Mouse (Mus musculus): ENCODE results near the gene Ppp1r16b. TPM values are rescaled to one million over a fixed set of nuclear protein-coding genes. Genes with fewer than 3 reads are reported as not detected.
A peak's percentile ranks its signal among the peaks of the same experiment; 100 is the strongest.

Gene Ppp1r16b
- total RNA-seq (2014; fragmentation: Nextera tagmentation) (0.21 TPM in 1 of 2 replicates, not detected in the other), total RNA-seq (2017) (0.31 TPM in 1 of 2 replicates, not detected in the other)

GRCm38 (mm10) chr2:158665098-158665497 lies at the start of gene Ppp1r16b:
Gene Ppp1r16b, plus strand, starts transcription at chr2:158665398.
- no peak for ATAC-seq (replicated peaks; ENCODE audit: poor library complexity, severe bottlenecking)

DNA sequence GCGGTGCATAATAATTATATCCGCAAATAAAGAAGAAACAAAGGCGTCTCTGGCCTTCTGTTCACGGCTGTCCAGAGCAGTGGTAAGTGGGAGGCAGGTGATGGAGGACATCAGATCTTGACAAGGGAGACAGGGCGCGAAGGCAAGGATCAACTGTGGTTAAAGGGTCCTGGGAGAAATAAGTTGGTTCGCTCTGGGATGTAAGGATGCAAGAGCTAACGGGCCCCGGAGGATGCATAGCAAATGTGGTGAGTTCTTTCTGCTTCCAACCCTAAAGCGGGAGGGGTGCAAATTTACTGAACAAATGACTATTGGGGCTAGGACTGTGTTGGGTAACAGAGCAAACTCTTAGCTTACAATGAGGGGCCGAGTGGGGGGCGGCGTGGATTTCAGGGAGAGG lies 49.5 kb upstream of the Ppp1r16b start:
- ATAC-seq (replicated peaks; ENCODE audit: poor library complexity, severe bottlenecking) = no peak

GRCm38 (mm10) chr2:158616296-158616695 lies 48.9 kb upstream of the Ppp1r16b start:
- ATAC-seq (replicated peaks; ENCODE audit: poor library complexity, severe bottlenecking) = no peak

DNA sequence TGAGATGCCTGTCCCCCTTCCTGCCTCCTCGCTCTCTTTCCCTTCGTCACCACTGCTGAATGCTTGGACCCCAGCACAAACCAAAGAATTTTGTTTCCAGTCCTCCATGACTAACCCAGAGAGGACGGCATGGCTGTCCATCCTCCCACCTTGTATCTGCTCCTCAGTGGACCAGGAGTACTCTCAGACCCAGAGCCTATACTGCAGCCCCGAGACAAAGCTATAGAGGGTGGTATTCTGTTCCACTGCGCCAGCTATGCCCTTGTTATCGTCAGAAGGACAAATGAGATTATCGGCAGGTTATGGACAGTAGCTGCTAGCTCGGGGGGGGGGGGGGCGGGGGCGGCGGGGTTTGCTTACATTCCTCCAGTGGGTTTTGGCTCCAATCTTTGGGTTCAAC lies 48.4 kb upstream of the Ppp1r16b start:
- no peak for ATAC-seq (replicated peaks; ENCODE audit: poor library complexity, severe bottlenecking)

- ATAC-seq (replicated peaks; ENCODE audit: poor library complexity, severe bottlenecking) = peak; percentile 96
These were observed 40.4 kb upstream of the Ppp1r16b start, which contains the start of gene Actr5 for GRCm38 (mm10) chr2:158624718-158625222. Gene Actr5, plus strand, starts transcription at chr2:158624888.

DNA sequence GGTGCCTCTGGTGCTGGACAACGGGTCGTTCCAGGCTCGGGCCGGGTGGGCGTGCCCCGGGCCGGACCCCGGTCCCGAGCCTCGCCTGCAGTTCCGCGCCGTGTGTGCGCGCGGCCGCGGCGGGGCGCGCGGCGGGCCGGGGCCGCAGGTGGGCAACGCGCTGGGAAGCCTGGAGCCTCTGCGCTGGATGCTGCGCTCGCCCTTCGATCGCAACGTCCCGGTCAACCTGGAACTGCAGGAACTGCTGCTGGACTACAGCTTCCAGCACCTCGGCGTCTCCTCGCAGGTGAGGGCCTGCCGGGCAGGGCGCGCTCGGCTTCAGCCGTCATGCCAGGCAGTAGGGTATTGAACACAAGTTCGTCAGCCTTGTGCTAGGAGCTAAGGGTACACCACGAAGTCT lies 40.0 kb upstream of the Ppp1r16b start:
- no peak for ATAC-seq (replicated peaks; ENCODE audit: poor library complexity, severe bottlenecking)

GRCm38 (mm10) chr2:158625697-158626096 lies 39.5 kb upstream of the Ppp1r16b start:
- ATAC-seq (replicated peaks; ENCODE audit: poor library complexity, severe bottlenecking) = no peak

- ATAC-seq (replicated peaks; ENCODE audit: poor library complexity, severe bottlenecking) = no peak
These were observed 36.3 kb upstream of the Ppp1r16b start for GRCm38 (mm10) chr2:158628858-158629257.

DNA sequence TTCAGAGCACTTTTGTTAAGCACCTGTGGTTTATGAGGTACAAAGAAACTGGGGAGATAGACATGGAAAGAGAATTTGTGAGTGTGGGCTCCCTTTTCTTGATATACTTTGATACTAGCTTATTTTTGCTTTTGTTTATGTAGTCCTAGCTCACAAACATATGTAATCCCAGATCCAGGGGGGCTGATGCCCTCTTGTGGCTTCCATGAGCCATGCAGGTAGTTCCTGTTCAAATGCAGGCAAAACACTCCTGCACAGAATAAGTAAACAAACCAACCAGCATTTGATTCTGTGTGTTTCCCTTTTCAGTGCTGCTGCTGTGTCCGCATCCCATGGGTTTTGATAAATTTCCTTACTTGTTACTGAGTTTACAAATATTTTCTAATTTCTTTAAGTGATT lies 35.8 kb upstream of the Ppp1r16b start:
- ATAC-seq (replicated peaks; ENCODE audit: poor library complexity, severe bottlenecking) = no peak

DNA sequence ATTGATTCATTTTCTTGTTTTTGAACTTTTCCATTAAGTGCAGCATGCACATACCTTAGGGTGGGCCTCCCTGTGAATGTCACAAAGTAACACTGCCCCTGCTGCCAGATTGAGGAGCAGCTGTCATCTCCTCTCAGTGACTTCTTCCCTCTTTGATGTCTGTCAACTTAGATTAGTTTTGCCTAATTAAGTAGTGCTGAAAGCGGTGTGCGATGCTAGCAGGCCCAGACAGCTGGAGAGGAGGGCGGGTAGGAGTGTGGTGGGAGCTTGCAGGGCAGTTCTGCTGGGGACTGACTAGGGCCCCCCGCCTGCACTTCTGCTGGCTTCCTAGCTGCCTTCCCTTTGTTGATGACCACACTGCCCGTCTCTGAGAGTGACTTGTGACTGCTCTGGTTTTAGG lies 33.3 kb upstream of the Ppp1r16b start:
- ATAC-seq (replicated peaks; ENCODE audit: poor library complexity, severe bottlenecking) = no peak

- peak; percentile 88 for ATAC-seq (replicated peaks; ENCODE audit: poor library complexity, severe bottlenecking)
These were observed 23.3 kb upstream of the Ppp1r16b start for GRCm38 (mm10) chr2:158641869-158642268.

DNA sequence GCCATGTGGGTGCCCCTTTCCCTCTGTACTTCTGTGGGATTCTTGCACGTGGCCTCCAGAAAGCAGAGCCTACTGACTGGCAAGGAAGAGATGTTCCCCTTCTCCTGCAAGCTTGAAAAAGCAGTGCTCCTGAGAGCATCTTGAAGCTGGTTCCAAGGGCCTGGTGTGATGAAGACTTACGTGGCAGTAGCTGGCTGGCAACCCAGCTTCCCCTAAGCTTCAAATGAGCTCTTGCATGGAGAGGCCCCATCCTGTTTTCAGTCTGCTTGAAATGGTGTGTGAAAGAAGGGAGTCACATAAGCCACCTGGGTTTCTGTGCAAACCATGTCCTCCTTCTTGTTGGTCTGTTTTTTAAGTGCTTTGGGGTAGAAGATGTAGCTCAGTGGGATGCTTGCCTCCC lies 22.6 kb upstream of the Ppp1r16b start:
- ATAC-seq (replicated peaks; ENCODE audit: poor library complexity, severe bottlenecking) = no peak

DNA sequence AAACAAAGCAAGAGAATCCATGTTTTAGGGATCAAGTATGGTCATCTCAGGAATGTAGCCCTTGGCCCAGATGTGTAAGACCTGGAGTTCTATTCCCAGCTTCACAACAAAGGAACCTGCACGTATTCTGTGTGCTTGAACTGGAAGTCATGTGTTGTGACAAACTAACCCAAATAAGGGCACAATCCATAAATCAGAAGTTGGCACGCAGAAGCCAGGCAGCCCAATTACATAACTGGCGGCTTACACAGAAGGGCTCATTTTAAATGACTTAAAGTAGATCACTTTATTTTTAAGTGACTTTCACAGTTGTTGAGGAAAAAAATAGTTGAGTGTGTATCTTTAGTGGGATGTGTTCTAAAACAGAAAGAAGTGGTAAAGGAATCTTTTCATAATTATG lies 21.4 kb upstream of the Ppp1r16b start:
- ATAC-seq (replicated peaks; ENCODE audit: poor library complexity, severe bottlenecking) = no peak

DNA sequence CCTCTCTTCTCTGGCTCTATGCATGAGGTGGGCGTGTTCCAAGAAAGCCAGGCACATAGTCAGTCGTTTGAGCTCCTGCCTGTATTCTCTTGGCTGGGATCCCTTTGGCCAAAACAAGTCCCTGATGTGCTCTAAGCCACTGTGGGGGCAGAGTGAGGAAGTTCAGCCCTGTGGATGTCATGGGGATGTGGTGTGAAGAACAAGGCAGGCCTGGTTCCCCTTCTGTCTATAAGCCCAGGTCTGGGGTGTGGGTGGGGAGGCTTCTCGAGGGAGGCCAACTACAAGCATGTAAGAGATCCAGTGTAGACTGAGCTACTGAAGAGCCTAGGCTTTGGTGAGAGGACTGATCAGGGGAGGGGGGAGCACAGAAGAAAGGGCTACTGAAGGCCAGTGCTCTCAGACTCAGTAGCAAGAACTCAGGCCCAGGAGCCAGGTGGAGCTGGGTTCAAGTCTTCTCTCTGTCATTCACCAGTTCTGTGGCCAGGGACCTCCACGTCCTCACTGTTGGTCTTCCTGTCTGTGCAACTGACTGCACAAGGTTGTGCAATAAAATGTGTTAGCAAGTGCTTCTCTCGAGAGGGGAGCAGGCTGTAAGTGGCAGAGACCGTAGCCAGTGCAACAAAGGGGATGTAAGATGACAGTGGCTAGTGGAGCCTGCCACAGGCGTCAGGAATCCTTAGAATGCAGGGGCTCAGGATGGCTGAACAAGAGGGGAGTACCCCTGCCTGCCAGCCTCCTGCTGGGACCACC lies 13.9 kb upstream of the Ppp1r16b start:
- ATAC-seq (replicated peaks; ENCODE audit: poor library complexity, severe bottlenecking) = peak; percentile 82

DNA sequence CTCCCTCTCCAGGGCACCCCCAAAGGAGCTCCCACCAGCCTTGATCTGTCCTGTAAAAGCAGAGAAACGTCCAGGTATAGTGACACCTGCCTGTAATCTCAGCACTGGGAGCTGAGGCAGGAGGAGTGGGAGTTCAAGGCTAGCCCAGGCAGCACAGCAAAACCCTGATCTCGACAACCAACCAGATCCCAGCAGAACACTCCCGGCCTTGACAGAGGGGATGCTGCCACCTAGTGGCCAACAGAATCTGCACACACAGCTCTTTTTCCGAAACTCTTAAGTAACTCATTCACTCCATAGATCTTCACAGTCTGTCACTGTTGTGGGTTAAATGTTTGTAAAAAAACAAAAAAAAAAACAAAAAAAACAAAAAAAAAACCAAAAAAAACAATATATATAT lies 12.2 kb upstream of the Ppp1r16b start:
- peak; percentile 57 for ATAC-seq (replicated peaks; ENCODE audit: poor library complexity, severe bottlenecking)

- no peak for ATAC-seq (replicated peaks; ENCODE audit: poor library complexity, severe bottlenecking)
These were observed 10.5 kb upstream of the Ppp1r16b start for GRCm38 (mm10) chr2:158654717-158655116.

GRCm38 (mm10) chr2:158655806-158656205 lies 9.4 kb upstream of the Ppp1r16b start:
- ATAC-seq (replicated peaks; ENCODE audit: poor library complexity, severe bottlenecking) = no peak

DNA sequence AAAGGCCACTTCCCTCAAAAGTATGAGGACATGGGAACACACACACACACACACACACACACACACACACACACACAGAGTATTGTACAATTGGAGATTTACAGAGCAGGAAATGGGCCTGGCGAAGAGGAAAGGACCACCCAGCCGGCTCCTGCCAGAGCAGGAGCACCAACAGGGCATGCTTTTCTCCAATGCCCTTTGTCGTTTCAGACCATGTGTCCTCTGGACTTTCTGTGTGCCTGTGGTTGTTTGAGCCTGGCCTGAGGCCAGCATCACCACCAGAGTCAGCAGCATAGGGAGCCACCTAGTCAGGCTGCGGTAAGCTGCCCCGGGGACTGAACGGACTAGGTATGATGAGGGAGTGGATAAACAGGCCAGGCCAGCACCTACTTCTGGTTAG lies 6.4 kb upstream of the Ppp1r16b start:
- ATAC-seq (replicated peaks; ENCODE audit: poor library complexity, severe bottlenecking) = peak; percentile 72

DNA sequence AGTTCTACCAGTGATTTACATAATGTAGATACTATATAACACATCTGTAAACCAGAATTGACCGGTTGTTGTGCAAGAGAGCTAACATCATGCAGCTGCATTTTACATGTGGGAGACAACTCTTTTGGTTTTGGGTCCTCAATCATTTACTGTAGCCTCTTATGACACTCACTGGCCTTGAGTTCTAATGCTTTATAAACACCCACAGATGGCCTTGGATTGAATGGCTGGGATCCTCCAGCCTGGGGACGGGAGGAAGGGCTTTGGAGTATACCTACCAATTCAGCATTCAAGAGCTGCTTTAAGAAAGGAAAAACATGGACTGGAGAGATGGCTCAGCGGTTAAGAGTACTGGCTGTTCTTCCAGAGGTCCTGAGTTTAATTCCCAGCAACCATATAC lies 5.9 kb upstream of the Ppp1r16b start:
- ATAC-seq (replicated peaks; ENCODE audit: poor library complexity, severe bottlenecking) = peak; percentile 23; the same call in 1 of the 2 replicates

DNA sequence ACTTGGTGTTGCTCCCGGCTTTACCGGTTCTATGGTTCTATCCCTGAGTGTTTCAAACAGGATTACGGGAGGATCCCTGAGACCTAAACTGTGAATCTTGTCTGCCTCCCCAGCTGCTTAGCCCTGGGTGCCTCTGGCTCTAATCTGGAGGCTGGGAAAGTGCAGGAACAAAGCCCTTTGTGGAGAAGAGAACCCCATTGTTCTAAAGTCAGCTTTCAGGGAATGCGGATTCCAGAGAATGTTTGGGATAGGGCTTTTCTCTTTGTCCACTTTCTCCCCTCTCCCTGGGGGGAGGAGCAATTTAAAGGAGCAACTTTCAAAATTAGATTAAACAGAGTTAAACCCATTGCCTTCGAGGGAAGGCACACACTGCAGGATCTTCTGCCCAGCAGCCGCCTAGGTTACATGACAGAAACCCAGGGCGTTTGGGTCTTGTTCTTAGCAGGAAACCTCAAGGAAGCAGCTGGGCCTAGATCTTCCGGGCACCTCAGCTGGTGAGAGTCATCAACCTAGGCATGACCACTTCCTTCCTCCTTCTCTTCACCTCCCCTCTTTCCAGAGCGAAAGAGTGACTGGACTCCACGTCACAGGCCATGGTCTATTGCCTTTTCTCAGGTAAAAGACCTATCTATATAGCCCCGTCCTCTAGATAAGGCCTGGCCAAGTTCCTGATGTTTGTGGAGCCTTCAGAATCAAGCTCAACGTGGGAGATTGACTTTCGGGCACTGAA lies 1.0 kb downstream of the Ppp1r16b start:
- peak; percentile 81 for ATAC-seq (replicated peaks; ENCODE audit: poor library complexity, severe bottlenecking)

DNA sequence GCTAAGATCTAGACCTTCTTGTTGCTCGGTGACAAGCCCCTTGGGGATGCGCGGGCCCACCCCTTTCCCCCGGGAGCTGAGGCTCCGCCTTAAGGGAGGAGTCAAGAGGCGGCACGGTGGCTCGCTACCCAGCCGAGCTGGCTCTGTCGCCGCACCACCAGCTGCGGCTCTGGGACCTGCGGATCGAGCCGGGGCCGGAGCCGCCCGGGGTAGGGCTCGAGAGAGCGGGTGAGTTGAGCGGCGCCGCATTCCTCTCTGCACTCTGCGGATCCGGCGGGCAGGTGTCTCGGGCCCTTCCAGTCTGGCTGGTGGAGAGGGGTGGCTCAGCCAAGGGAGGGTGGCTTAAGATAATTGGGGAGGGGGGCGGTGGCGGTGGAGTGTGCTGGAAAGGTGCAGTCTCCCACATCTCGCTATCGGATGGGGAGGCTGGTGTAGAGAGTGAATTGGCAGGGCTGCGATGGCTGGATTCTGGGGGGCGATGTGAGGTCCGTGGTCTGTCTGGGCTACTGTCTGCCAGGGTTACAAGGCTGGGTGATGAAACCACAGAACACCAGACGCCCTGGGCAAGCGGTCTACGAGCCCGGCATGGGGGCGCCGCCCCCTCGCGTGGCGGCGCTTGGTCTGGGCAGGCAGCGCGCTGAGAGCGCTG lies 1.9 kb downstream of the Ppp1r16b start:
- peak; percentile 72 for ATAC-seq (replicated peaks; ENCODE audit: poor library complexity, severe bottlenecking)
